Mouse (Mus musculus) layer of hippocampus, adult 9-11 months (tissue): ENCODE results near the gene Tecr.

ENCODE experiments used
- DNase-seq: peaks from one replicate; pipeline ENCODE4 v3.0.0; 2022

The Tecr gene

DNA sequence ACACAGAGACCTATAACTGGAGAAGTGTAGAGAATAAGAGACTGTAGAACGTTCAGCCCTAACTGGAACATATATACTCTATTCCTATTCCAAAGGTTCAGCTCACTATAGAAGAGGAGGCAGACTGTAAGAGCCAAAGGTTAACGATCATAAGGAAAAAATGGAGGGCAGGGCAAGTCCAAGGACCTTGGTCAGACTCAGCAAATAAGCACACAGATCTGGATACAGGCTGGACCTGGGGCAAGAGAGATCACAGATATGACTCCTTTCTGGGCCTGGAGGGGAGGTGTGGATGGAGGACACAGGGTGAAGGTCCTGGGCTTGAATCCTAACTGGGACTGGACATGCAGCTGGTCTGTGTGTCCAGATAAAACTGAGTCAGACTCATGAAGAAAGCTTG is 73.0 kb downstream of the Tecr start:
- no peak for DNase-seq
